Mouse (Mus musculus): ENCODE results near the gene Ugt2b38. TPM values are rescaled to one million over a fixed set of nuclear protein-coding genes. Genes with fewer than 3 reads are reported as not detected.
"Not testable (repeated sequence)": the region's sequence is repeated elsewhere in the genome, so short reads cannot be mapped to it uniquely, and the experiment has no call there.

Gene Ugt2b38
- not detected for total RNA-seq (2021)
- long read RNA-seq, experiment 1 = 0 reads
- long read RNA-seq, experiment 2, partial matches to known transcripts = 0 of 1 reads
- long read RNA-seq, experiment 2, other reads (novel, unspliced or antisense) = 0 of 1 reads

DNA sequence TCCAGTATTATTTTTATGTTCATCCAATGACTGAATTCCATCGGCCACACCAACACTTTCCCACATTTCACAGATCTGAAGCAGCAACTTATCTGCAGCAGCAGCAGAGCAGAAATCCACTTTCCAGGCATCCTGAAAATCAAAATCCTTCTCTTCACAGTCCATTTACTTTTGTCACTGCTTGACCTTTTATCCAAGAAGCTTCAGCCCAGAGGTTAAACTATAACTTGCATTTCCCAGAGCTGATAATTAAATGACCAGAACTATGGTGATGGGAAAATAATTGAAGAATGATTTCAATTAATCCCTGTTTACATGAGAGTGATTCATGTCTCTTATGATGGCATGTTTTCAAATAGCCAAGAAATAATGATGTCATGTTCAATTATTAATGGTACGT is at the start of gene Ugt2b38:
Gene Ugt2b38, minus strand, starts transcription at position 163 of the 400 bp plus-strand sequence.
- not testable (repeated sequence) for DNase-seq (ENCODE audit: low spot score in 2 of 2)

DNA sequence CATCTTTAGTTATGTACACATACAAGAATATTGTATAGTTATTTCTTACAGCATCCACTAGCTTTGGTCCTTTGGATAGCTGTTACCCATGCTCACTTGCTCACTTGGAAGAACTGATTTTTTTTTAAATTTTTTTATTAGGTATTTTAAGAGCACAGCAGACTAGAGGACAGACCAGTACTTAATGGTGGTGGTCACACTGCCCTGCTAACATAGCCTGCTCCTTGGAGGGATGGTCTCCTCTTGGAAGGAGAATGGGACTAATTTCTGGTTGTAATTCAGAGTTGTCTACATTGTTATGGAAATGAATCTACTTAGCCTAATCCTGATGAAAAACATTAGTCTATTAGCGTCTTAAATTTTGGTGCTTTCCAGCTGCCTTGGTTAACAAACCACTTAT is 34.8 kb upstream of the Ugt2b38 start:
- DNase-seq (ENCODE audit: low spot score in 2 of 2) = no peak

DNA sequence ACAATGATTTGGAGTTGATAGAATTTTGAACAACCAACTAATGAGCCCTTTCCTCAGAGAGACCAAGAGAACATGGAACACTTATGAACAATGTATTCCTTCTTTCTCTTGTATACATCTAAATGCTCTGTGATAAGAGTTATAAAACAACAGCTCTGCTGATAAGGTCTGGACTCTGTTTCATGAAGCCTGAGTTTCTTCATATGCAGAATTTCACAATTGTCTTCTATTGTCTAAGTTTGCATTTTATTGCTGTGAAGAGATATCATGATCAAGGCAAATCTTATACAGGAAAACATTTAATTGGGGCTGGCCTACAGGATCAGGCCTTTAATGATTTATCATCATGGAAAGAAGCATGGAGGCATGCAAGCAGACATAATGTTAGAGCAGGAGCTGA is 33.7 kb upstream of the Ugt2b38 start:
- DNase-seq (ENCODE audit: low spot score in 2 of 2) = no peak

DNA sequence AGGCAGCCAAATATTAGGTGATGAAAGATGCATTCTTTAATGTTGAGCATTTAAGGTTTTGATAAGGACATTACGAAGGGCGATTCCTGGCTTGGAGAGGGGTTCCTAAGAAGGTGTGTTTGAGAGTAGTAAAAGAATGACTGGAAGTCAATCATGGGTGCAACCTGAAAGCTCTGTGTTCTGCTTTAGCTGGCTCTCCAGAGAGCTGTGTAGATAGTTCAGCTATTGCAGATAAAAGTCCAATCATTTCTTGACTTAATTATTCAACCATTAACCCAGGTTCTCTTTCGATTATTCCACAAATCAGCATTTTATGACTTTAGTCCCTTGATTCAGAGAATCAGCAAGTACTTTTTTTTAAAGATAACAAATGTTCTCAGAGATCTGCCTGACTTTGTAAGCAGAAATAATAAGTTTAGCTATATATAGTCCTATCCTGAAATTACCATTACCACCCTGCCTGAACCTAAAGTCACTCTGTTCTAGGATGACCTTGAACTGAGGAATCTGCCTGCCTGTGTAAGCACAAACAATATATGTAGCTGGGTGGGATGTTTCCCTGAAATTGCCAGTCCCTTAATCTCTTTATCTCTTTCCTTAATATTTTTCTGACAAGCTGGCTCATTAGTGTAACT is 32.3 kb upstream of the Ugt2b38 start:
- DNase-seq (ENCODE audit: low spot score in 2 of 2) = no peak

DNA sequence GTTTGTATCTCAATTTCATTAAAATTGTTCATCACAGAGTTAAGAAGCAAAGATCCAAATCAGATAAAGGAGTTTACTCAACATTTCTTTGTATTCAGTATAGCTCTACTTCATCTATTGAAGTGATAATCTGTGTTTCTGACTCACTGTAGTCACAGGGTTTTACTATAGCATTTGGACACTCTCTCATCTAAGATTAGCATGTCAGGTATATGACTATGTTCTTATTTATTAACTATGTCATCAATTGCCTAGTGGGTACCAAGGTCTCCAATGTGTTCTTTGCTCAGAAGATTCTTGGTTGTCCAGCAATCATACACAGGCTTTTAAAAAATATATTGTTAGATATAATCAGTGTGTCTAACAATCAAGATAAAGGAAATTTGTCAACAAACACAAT is 31.5 kb upstream of the Ugt2b38 start:
- no peak for DNase-seq (ENCODE audit: low spot score in 2 of 2)

DNA sequence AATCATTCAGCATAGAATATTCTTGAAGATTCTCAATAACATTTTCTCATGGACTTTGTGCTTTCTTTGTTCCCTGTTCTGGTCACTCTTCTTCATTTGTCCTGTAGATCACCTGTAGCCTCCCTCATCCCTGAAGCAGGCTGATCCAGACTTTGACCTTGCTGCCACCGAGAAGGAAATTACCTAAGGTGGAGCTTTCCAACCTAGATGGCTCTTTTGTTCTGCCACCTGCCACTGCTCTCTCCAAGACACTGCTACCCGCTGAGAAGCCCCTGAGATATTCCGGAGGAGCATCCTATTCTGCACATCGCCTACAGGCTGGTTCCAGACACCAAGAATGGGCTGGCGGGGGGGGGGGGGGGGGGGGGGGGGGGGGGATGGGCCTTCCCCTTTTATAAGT is 28.5 kb upstream of the Ugt2b38 start:
- not testable (repeated sequence) for DNase-seq (ENCODE audit: low spot score in 2 of 2)

DNA sequence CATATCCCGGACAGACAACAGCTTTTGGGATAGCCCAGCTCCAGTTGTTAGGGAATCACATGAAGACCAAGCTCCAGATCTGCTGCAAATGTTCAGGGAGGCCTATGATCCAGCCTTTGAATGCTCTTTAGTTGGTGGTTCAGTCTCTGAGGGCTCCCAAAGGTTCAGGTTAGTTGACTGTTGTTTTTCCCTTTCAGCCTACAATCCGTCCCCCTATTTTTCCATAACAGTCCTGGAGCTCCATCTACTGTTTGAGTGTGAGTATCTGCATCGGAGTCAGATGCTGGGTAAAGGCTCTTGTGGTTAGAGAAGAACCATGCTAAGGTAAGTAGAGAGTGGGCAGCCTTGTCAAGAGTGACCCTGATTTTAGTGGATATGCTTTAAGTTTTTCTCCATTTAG is 12.3 kb upstream of the Ugt2b38 start:
- DNase-seq (ENCODE audit: low spot score in 2 of 2) = no peak

DNA sequence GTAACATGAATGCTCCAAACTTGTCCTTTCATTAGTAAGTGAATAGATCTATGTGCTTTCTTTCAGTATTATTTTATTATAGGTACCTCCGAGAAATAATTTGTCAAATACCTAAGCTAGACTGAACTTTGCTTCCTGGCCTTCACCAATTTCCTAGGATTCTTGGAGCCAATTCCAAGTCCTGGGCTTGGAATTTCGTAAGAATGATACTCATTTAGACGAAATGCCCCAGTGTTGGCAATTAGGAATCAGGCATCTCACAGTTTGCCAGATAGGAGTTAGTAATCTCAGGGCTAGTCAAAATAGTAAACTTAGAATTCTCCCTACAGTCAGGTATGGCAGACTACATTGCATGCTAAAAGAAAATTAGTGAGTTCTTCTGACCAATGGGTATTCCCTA is 1.7 kb upstream of the Ugt2b38 start:
- DNase-seq (ENCODE audit: low spot score in 2 of 2) = no peak

DNA sequence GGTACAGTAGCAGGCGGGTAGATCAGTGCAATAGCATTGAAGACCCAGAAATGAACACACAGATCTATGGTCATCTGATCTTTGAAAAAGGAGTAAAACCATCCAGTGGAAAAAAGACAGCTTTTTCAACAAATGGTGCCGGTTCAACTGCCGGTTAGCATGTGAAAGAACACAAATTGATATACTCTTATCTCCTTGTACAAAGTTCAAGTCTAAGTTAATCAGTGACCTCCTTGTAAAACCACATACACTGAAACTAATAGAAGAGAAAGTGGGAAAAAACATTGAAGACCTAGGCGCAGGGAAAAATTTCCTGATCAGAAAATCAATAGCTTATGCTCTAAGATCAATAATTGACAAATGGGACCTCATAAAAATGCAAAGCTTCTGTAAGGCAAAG is 27.0 kb downstream of the Ugt2b38 start:
- no peak for DNase-seq (ENCODE audit: low spot score in 2 of 2)

DNA sequence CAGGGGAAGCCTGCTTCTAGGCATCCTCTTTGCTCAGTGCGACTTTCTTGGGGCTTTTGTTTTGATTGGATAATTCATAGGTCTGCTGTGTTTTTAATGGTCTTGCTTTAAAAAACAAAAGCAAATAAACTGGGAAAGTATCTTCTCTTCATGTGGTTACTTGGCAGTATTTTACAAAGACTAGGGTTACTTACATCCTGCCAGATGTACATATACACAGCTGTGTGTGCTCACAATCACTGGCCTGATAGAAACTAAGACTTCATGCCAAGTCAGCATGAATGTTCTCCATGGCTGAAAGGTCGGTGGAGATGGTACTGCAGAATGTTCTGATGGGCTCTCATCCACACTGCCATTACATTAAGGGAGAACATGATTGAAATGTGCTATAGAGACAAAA is 33.2 kb downstream of the Ugt2b38 start:
- no peak for DNase-seq (ENCODE audit: low spot score in 2 of 2)

DNA sequence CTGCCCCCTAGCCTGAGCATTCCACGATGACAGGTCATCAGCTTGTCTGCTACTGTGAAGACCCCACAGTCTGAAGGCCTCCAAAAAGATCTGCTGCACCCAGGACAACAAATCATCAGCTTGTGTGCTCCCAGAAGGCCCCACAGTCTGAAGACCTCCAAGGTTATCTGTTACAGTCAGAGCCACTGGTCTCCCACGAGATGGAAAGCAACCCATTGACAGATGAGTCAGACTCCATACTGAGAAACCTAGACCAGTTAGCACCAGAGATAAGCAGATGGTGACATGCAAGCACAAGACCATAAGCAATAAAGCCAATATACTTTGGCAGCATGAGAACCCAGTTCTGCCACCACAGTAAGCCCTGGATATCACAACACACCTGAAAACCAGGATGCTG is 43.8 kb downstream of the Ugt2b38 start:
- DNase-seq (ENCODE audit: low spot score in 2 of 2) = no peak

DNA sequence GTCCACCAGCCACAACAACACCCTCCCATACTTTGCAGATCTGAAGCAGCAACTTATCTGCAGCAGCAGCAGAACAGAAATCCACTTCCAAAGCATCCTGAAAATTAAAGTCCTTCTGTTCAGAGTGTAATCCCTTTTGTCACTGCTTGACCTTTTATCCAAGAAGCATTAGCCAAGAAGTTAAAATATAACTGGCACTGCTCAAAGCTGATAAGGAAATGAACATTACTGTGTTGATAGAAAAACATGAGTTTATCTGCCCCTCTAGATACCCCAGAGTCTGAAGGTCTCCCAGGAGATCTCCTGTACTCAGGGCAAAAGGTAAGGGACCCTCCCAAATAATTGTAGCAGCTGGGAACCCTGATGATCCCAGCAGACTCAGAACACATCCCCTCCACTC is 44.2 kb downstream of the Ugt2b38 start:
- DNase-seq (ENCODE audit: low spot score in 2 of 2) = no peak

DNA sequence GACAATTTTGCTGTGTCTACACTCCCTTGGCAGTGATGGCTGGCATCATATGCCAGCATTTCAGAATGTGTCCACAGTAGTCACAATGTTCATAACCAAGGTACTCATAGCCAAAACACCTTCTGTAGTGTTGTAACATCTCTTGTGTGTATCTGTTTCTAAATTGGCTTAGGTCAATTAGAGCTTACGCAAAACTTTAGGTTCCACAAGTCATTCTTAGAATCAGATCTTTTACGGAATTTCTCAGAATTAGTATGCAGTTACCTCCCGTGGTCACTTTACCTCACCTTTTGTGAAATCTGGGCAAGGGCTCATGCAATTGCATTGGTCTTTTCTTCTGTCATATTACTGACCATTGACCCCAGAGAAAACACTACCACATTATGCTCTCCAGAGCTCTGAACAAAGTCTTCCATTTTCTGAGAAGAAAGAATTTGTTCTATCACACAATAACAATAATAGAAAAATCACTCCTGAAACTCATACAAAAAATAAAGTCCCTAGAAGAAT is 48.1 kb downstream of the Ugt2b38 start:
- DNase-seq (ENCODE audit: low spot score in 2 of 2) = no peak

DNA sequence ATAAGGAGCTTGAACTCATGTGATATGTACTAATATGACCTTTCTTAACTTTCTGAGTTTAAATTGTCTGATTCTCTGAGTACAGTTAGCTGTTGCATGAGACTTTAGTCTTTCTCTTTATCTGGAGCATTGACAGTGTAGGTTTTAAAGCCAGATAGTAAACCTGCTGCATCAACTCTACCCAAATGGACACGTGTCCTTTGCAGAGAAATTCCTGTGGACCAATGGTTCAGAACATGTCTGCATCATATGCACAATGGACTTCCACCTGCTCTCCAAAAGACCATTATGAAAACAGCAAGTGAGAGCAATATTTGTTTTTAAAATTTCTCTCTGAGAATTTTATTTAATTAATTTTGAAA is 50.5 kb downstream of the Ugt2b38 start:
- no peak for DNase-seq (ENCODE audit: low spot score in 2 of 2)

DNA sequence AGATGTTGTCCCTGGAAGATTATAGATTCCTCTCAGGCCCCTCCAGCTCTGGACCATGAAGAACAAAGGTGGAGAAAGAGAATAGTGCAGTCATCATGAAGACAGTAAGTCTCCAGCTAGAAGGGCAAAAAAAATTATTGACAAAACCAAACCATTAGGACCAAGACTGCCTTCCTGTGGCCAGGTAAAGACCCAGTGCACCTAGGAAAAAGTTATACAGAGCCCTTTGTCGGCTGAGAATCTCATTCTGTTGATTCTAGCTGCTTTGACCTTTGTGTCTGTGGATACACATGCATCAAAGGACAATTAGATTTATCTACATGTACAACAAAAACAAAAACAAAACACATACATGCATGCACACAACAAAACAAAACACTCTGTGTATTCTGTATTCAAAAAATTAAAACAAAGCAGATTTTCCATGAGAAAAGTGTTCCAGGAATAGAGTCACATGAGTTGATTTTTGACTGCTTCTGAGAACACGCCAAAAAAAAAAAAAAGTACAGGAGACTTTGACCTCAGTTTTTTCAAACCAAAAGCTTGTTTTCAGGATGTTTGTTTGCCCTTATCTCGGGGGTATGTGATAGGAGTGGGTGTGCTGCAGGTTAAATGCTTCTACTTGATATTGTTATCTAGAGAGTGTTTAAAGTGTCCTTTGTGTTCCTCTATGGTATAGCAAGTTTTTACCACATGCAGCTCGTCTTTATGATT is 51.1 kb downstream of the Ugt2b38 start:
- DNase-seq (ENCODE audit: low spot score in 2 of 2) = not testable (repeated sequence)

Other genes with a start within 250 kb of the Ugt2b38 start
- gene Ugt2b37, start 169.4 kb downstream of the Ugt2b38 start, total RNA-seq (2021) = not detected
- gene Ugt2a3, start 87.0 kb downstream of the Ugt2b38 start, total RNA-seq (2021) = not detected
- gene Ugt2a2, start 58.1 kb upstream of the Ugt2b38 start, total RNA-seq (2021) = not detected
- gene Gm43638, start 62.6 kb upstream of the Ugt2b38 start, total RNA-seq (2021) = not detected
- not detected for gene Ugt2a1, start 66.7 kb upstream of the Ugt2b38 start, total RNA-seq (2021)
- gene Sult1b1, start 114.0 kb upstream of the Ugt2b38 start, total RNA-seq (2021) = not detected
- gene Sult1d1, start 144.8 kb upstream of the Ugt2b38 start, total RNA-seq (2021) = under 1 TPM in 1 of 2 experiments, not detected in 1; 0.27 TPM
- 1 to 10 TPM in 1 of 2 experiments, under 1 TPM in 1; 0.66 to 6.0 TPM for gene Sult1e1, start 167.4 kb upstream of the Ugt2b38 start, total RNA-seq (2021)
- not detected for gene Csn1s1, start 242.0 kb upstream of the Ugt2b38 start, total RNA-seq (2021)

All from adrenal gland, adult 18-20 months (tissue).